Mouse (Mus musculus) erythroblast, embryonic 14.5 days (primary cell): Measurements from ENCODE around the gene C2. TPM values are rescaled to one million over a fixed set of nuclear protein-coding genes. Genes with fewer than 3 reads are reported as not detected.
"Not testable (repeated sequence)": the region's sequence is repeated elsewhere in the genome, so short reads cannot be mapped to it uniquely, and the experiment has no call there.

ENCODE experiments used
- H3K27me3 ChIP-seq: 2 replicates; pipeline ENCODE4 v1.6.1; 2012; ENCODE audit warnings: inconsistent platforms; ENCODE audit not compliant: control insufficient read depth
- H3K36me3 ChIP-seq: 2 replicates; pipeline ENCODE4 v1.6.1; 2012; ENCODE audit warnings: mild to moderate bottlenecking, inconsistent platforms; ENCODE audit not compliant: control insufficient read depth
- H3K4me1 ChIP-seq: 2 replicates; pipeline ENCODE4 v1.6.1; 2012; ENCODE audit warnings: inconsistent platforms; ENCODE audit not compliant: control insufficient read depth
- H3K4me3 ChIP-seq: replicated peaks from 2 replicates; pipeline ENCODE3; 2012; ENCODE audit warnings: moderate library complexity, mild to moderate bottlenecking, inconsistent platforms
- H3K9me3 ChIP-seq: 2 replicates; pipeline ENCODE4 v1.6.1; 2012; ENCODE audit warnings: low read length, inconsistent platforms, mixed read lengths; ENCODE audit not compliant: control insufficient read depth
- GATA1 ChIP-seq: IDR thresholded peaks from 2 replicates; pipeline ENCODE4 v1.6.1; 2012; ENCODE audit warnings: low read length, inconsistent platforms, mixed read lengths
- TAL1 ChIP-seq: IDR thresholded peaks from 3 replicates; pipeline ENCODE4 v1.6.1; 2012; ENCODE audit warnings: low read length, inconsistent platforms, mixed read lengths
- polyA plus RNA-seq: library from polyadenylated mRNA; stranded (reverse); fragments of >175 nt; gene quantifications from 2 replicates; pipeline ENCODE4 v1.2.3, GENCODE M21; 2012

C2 gene
- polyA plus RNA-seq, 1 experiment, result 0.13 TPM

DNA sequence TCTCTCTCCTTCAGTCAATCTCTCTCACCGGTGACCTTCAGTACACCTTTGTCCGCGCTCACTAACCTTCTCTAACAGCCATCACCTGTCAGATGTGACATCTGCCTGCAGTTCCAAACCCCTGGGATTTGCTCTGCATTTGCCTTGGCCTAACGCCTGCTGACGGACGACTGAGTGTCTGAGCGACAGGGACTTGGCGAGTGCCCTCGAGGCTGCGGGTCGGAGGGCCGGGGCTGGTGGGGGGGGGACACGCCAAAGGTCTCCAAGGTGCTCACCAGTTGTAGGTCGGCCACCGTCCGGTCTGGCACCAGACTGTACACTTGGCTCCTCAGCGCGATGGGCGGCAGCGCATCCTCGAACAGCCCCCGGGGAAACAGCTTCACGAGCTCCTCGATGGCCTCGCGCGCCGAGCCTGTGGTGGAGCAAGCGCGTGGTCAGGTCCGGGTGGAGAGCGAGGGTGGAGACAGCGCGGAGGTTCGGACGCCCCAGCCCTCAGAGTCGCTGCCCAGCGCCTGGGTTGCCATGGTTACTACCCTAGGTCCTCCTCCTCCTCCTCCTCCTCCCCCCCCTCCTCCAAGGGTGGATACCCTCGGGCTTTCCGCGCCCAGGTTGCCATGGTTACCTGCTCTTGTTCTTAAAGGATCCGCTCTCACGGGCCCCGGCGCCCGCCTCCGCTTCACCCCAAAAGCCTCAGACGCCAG, 61.8 kb downstream of the C2 start:
- TF ChIP-seq GATA1 (no peak), TAL1 (no peak)
- Histone ChIP-seq H3K27me3 (no peaks in the 10 kb centered on the region), H3K36me3 (peaks cover 72% of the 10 kb centered on the region)

DNA sequence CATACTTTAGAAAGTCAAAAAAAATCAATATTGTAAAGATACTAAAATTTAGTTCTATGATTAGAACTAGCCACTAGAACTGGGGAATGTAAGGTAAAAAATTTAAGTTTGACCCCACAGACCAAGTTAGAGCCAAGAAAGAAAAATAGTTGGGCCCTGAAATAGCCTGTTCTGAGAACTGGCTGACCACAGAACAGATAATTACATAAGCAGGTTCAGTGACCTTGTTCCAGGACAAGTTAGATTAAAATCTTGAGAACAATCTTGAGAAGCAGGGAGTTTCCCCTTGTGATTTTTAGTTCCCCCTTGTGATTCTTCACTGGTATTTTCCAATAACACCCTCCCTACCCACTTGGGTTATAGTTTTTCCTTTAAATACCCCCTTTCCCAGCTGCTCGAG, 67.3 kb downstream of the C2 start:
- H3K4me1 ChIP-seq, H3K4me3 ChIP-seq, H3K9me3 ChIP-seq, H3K27me3 ChIP-seq: not testable (repeated sequence)
- peaks cover 81% of the 10 kb centered on the region for H3K36me3 ChIP-seq

More for the DNA sequence above, 61.8 kb downstream of the C2 start:
- no peaks in the 10 kb centered on the region for H3K9me3 ChIP-seq
- H3K4me3 ChIP-seq, result peak overlapping the region; percentile 73
- H3K4me1 ChIP-seq, result peaks cover 51% of the 10 kb centered on the region

DNA sequence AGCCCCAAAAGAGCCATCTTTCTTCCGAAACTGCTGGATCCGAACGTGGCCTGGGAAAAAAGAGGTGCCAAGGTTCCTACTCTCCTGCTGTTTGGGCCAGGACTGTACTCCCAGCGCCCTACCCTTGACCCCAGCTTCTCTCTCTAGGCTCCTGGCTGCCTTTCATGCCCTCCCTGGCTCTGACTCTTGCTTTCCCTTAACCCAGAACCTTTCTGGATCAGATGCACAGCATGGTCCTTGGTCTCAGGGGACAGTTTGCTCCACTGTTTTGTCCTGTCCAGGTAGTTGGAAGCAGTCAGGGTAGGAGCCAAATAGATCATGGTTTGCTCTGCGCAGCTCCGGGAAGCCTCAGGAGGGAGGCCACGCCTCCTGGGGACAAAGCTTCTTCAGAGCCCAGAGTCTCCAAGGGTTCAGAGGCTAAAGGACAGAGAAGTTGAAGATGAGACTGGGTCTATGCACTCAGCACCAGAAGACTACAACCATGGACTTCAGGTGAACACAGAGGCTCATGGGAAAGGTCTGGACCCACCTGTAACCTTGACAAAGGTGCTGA, 83.2 kb downstream of the C2 start:
- no peaks in the 10 kb centered on the region for H3K4me1 ChIP-seq
- no peaks in the 10 kb centered on the region for H3K27me3 ChIP-seq
- no peak for TF ChIP-seq TAL1
- TF ChIP-seq GATA1, result no peak
- H3K4me3 ChIP-seq, result no peak overlapping the region
- no peaks in the 10 kb centered on the region for H3K9me3 ChIP-seq
- no peaks in the 10 kb centered on the region for H3K36me3 ChIP-seq

DNA sequence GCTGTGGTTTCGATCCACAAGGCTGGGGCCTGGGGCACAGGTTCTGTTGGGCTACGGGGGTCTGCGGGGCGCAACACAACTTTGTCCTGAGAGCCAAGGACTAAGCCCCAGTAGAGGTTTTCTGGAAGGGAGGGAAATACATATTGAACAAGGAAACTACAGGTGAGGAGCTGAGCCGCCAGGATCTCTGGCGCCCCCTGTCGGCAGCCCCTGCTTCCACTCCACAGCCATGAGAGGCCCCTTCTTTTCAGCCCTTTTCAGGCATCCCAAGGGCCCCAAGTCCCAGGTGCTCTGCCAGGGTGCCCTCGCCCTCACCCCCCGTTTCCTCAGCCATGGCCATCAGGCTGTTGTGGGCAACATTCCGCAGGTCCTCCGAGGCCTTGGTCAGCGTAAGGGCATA, 84.3 kb downstream of the C2 start:
- not testable (repeated sequence) for H3K4me1 ChIP-seq, H3K9me3 ChIP-seq, H3K4me3 ChIP-seq, H3K36me3 ChIP-seq, H3K27me3 ChIP-seq

Other genes starting within 250 kb of the C2 start
- gene Tnxb, start 227.7 kb downstream of the C2 start, polyA plus RNA-seq, result under 0.01 TPM in 1 of 2 replicates, not detected in the other
- 0.05 TPM in 1 of 2 replicates, not detected in the other for gene C4b, start 154.4 kb downstream of the C2 start, polyA plus RNA-seq
- not detected in 2 replicates for gene Cyp21a1, start 93.7 kb downstream of the C2 start, polyA plus RNA-seq
- gene Stk19, start 61.3 kb downstream of the C2 start, polyA plus RNA-seq, result 6.3 and 6.7 TPM in 2 replicates
- 15.3 and 22.0 TPM in 2 replicates for gene Dxo, start 61.2 kb downstream of the C2 start, polyA plus RNA-seq
- 6.7 and 8.9 TPM in 2 replicates for gene Skiv2l, start 48.1 kb downstream of the C2 start, polyA plus RNA-seq
- gene Nelfe, start 47.9 kb downstream of the C2 start, polyA plus RNA-seq, result 30.9 and 32.9 TPM in 2 replicates
- 0.11 TPM in 1 of 2 replicates, not detected in the other for gene Cfb, start 35.7 kb downstream of the C2 start, polyA plus RNA-seq
- gene Zbtb12, start 18.8 kb downstream of the C2 start, polyA plus RNA-seq, result 0.24 and 0.25 TPM in 2 replicates
- gene Gm20547, start 16.2 kb downstream of the C2 start, polyA plus RNA-seq, result not detected in 2 replicates
- 6.2 and 6.4 TPM in 2 replicates for gene Ehmt2, start 204 bp upstream of the C2 start, polyA plus RNA-seq
- not detected in 2 replicates for gene Slc44a4, start 16.2 kb upstream of the C2 start, polyA plus RNA-seq
- 0.31 and 0.38 TPM in 2 replicates for gene Neu1, start 33.0 kb upstream of the C2 start, polyA plus RNA-seq
- 408 and 454 TPM in 2 replicates for gene Hspa1b, start 61.0 kb upstream of the C2 start, polyA plus RNA-seq
- not detected in 2 replicates for gene Gm20481, start 71.6 kb upstream of the C2 start, polyA plus RNA-seq
- 195 and 214 TPM in 2 replicates for gene Hspa1a, start 73.9 kb upstream of the C2 start, polyA plus RNA-seq
- gene Hspa1l, start 74.4 kb upstream of the C2 start, polyA plus RNA-seq, result 0.04 TPM in 1 of 2 replicates, not detected in the other
- gene Lsm2, start 83.6 kb upstream of the C2 start, polyA plus RNA-seq, result 15.9 and 21.4 TPM in 2 replicates
- 41.7 and 44.9 TPM in 2 replicates for gene Vars, start 102.7 kb upstream of the C2 start, polyA plus RNA-seq
- gene Vwa7, start 118.3 kb upstream of the C2 start, polyA plus RNA-seq, result 0.01 TPM in 2 replicates
- 0.87 and 0.97 TPM in 2 replicates for gene Sapcd1, start 129.8 kb upstream of the C2 start, polyA plus RNA-seq
- gene Msh5, start 148.5 kb upstream of the C2 start, polyA plus RNA-seq, result 0.90 and 1.3 TPM in 2 replicates
- gene Clic1, start 151.7 kb upstream of the C2 start, polyA plus RNA-seq, result 5.1 and 6.0 TPM in 2 replicates
- gene Ddah2, start 160.8 kb upstream of the C2 start, polyA plus RNA-seq, result 0.78 and 0.92 TPM in 2 replicates
- gene Ly6g6c, start 167.1 kb upstream of the C2 start, polyA plus RNA-seq, result not detected in 2 replicates
- 0.05 TPM in 1 of 2 replicates, not detected in the other for gene Mpig6b, start 167.9 kb upstream of the C2 start, polyA plus RNA-seq
- gene Ly6g6e, start 178.6 kb upstream of the C2 start, polyA plus RNA-seq, result not detected in 2 replicates
- not detected in 2 replicates for gene Ly6g6d, start 179.8 kb upstream of the C2 start, polyA plus RNA-seq
- gene Ly6g6f, start 187.3 kb upstream of the C2 start, polyA plus RNA-seq, result 0.07 and 0.08 TPM in 2 replicates
- 10.1 and 10.3 TPM in 2 replicates for gene Abhd16a, start 191.0 kb upstream of the C2 start, polyA plus RNA-seq
- gene Ly6g5c, start 210.0 kb upstream of the C2 start, polyA plus RNA-seq, result not detected in 2 replicates
- gene Ly6g5b, start 217.2 kb upstream of the C2 start, polyA plus RNA-seq, result 0.03 TPM in 1 of 2 replicates, not detected in the other
- gene Gpank1, start 223.2 kb upstream of the C2 start, polyA plus RNA-seq, result 11.0 and 12.4 TPM in 2 replicates
- gene Csnk2b, start 223.8 kb upstream of the C2 start, polyA plus RNA-seq, result 10.2 and 11.2 TPM in 2 replicates
- 0.27 and 0.48 TPM in 2 replicates for gene D17H6S53E, start 228.1 kb upstream of the C2 start, polyA plus RNA-seq
- 0.10 and 0.20 TPM in 2 replicates for gene Apom, start 233.8 kb upstream of the C2 start, polyA plus RNA-seq
- gene Bag6, start 236.9 kb upstream of the C2 start, polyA plus RNA-seq, result 88.8 and 102 TPM in 2 replicates